Mouse (Mus musculus) left cerebral cortex, adult 18-20 months (tissue): ENCODE results near the gene Abl1. TPM values are rescaled to one million over a fixed set of nuclear protein-coding genes. Genes with fewer than 3 reads are reported as not detected.
A peak's percentile ranks its signal among the peaks of the same experiment; 100 is the strongest.

Experiments used
- DNase-seq, 2 experiments: peaks; one replicate each; pipeline ENCODE4 v3.0.0; 2021 to 2022; ENCODE audit warnings: low spot score in 2 of 2, mixed read lengths in 1 of 2
- total RNA-seq, 2 experiments: library from RNA; stranded (reverse); gene quantifications; 2 replicates each; pipeline ENCODE4 v1.2.3; 2021

Gene Abl1
- total RNA-seq, 2 experiments from 2014 or later: 39.2 to 39.9 TPM

GRCm38 (mm10) chr2:31822524-31823371, 134.6 kb downstream of the Abl1 start:
- DNase-seq: peak; percentile 70 to 85

DNA sequence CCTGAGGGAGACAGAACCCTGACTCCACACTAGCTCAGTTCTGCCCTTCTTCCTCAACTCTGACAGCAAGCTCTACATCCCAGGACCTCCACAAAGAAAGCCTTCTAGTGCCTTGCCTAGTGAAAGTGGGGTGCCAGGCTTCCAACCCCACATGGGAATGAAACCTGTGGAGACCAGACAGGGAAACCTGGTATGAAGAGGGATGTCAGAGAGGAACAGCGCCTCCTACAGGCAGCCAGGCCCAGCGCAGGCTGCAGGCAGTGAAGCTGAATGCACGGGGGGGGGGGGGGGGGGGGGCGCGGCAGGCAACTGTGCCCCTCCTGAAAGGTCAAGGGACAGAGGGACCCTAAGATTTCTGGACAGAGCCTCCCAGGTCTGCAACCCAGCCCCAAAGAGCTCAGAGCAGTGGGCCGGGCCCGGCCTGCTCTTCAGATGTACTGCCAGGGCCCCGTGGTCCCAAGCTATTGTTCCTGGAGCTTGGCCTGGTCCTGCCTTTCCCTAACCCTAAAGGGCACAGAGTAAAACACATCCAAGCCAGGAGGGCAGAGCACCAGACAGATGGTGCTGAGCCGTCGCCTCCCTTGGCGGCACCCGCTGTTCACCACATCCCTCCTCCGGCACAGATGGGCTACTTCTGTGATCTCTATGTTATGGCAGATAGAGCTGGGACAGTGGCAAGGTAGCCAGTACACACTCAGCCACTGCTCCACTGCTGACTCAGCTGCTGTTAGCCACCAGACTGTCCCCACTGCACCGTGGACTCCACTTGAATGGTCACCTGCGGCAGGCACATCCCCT, 136.0 kb downstream of the Abl1 start:
- DNase-seq: peak; percentile 44 to 45

DNA sequence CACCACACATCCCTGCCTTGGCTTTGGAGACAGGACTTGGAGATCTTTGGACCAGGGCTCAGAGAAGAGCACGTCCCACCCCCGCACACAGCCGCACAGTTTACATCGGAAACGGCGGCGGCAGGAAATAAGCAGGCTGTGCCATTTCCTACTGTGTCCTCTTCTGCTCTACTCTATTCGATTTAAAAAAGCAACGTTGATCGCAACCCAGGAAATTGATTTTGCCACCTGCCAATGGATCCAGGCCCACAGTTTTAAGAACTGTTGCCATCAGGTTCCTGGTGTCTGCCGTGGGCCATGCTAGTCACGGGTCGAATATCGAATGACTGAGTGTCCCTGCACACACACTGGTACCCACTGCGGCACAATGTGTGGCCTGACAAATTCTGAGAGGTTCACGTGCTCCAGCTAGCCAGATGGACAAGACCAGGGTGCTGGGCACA, 137.3 kb downstream of the Abl1 start:
- DNase-seq: no peak

DNA sequence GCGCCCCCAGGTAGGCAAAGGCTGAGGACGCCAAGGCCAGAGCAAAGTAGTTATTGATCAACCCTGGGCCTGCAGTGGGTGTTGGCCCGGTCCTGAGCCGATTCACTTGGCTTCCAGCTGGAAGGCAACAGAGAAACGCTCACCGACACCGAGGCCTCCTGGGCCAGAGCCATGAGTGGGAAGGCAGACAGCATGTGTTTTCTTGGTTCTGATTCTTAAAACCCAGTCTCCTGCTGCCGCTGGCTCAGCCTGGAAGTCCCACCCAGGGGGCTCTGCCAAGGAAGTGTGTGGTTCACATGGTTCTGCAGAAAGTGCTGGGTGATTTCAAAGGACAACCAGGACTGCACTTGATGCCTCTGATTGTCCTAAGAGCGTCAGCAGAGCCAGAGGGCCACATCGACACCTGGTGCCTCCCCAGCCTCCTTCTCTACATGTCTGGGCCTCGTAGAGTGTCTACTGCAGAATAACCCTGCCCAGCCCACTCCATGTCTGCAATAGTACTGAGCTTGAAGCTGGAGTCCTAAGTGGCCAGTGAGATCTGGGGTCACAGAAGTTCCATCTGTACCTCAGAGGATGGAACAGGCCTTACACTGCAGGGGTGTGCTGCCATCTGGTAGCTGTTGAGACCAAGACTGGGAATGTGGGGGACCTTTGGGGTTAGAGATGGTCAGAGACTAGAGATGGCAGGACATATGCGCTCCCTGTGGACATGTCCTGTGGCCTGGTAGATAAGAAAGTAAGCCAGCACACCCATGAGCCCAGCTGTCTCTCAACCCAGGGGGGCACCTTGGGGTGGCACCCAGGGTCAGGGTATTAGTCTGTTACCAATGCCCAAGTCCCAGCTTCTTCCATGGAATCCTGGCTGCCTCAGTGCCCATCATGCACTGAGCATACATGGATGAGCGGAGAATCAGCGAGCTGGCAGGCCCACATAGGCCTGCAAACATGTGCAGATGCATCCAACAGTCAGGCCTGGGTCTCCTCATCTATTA, 138.2 kb downstream of the Abl1 start:
- DNase-seq: peak; percentile 27 to 55

DNA sequence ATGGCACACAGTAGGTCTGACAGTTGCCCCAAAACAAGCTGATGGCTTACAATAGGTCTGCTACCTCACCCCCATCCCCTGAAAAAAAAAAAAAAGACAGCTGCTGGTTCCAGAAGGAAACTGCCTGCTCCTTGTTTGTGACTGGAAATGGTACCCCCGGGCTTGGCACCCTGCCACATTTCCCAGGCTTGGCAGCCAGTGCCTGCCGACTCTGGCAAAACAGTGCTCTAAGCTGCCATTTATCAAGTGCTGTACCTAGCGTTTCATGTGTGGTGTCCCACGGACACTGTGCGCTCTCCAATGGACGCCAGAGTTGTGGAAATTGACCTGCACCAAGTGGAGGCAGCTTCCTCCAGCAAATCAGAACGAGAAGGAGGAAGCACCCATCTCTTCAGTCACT, 139.7 kb downstream of the Abl1 start:
- peak; percentile 48 to 51 for DNase-seq

DNA sequence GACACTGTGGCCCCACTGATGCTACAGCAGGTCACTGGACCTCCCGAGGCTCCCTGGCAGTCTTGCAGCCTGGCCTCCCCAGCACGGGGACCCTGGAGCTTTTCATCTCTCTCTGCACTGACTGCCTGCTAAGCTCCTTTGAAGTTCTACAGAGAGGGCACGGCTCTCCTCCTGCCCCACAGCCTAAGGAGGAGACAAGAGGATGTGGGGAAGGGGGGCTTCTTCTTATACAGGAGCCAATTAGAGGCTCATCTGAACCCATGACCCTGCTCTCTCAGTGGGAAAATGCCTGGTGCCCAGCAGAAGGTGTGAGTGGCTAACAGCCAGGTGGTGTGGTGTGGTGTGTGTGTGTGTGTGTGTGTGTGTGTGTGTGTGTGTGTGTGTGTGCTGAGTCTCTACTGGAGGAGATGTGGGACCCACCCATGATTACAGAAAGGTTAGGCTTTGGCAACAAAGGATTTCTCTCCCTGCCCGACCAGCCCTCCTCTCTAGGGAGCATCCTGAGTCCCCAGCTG, 140.2 kb downstream of the Abl1 start:
- no peak for DNase-seq

GRCm38 (mm10) chr2:31836091-31836490, 147.9 kb downstream of the Abl1 start:
- DNase-seq: no peak

- DNase-seq: no peak
These were observed 148.8 kb downstream of the Abl1 start for GRCm38 (mm10) chr2:31836985-31837384.

DNA sequence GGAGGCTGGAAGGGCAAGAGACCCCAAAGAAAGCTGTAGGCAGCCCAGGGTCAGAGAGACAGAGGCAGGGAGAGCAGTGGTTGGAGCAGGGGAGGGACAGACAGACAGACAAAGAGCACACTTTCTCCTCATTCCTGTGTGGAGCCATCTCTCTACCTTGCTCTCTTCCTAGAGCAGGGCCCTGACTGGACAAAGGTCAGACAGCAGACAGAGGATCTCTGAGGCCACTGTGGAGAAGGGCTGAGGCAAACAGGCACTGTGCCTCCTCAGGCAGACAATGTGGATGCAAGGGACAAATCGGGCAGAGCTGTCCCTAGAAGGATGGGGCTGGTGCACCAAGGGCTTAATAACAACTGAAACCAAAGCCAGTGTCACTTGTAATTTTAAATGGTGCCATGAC, 150.7 kb downstream of the Abl1 start:
- no peak for DNase-seq

GRCm38 (mm10) chr2:31844729-31845136, 156.6 kb downstream of the Abl1 start:
- DNase-seq: no peak

- DNase-seq: no peak
These were observed 157.3 kb downstream of the Abl1 start for GRCm38 (mm10) chr2:31845512-31845895.

- DNase-seq: peak in 1 of 2 experiments; percentile 51
These were observed 157.9 kb downstream of the Abl1 start, which contains the start of gene Fibcd1 for GRCm38 (mm10) chr2:31845896-31846691. Gene Fibcd1, minus strand, starts transcription at chr2:31846005.

DNA sequence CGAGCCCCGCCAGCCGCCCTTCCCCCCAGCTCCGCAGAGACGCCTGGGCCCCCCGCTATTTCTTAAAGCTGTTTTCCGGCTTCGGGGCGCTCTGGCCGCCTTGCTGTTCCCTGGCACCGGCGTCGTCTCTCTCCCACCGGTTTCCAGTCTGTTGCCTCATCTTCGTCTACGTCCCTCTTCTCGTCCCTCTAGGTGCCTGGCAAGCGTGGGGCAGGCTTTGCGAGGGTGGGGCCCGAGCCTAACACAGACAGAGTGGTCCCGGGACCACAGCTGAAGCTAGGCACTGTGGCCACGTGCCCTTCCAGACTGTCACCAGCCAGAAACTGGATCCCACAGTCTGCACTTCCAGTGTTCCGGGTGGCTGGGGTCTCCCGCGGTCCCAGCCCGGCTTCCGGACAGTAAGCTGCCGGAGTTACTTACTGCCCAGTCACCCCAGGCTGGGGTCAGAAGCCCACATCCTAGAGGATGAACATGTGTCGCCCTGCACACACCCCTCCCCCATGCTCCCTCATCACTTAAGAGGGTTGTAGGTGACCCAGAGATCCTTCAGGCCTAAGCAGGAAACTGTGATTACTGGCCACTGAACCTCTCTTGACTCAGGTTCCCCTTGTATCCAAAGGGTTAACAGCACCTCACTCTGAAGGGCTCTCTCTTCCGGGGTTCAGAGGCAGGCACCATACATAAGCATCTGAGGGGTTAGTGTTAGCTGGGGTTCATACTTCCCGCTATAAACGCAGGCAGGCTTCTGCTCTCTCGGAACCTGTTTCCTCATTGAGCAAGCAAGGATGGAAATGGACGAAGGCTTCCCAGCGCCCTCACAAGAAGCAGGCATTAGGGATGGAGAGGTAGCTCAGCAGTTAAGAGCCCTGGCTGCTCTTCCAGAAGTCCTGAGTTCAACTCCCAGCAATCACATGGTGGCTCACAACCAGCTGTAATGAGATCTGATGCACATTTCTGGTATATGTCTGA, 158.8 kb downstream of the Abl1 start:
- DNase-seq: no peak

GRCm38 (mm10) chr2:31847908-31848307, 159.7 kb downstream of the Abl1 start:
- DNase-seq: no peak

GRCm38 (mm10) chr2:31850141-31850540, 162.0 kb downstream of the Abl1 start:
- no peak for DNase-seq
